Mouse (Mus musculus) CD8-positive naive resting alpha-beta T cell, adult 57 days (primary cell): ENCODE data around the gene Tarbp2. TPM values are rescaled to one million over a fixed set of nuclear protein-coding genes. Genes with fewer than 3 reads are reported as not detected.

Experiments
- total RNA-seq: library from RNA; stranded (reverse); gene quantifications from one replicate; pipeline ENCODE4 v1.2.4, GENCODE M21; 2023

The Tarbp2 gene
- total RNA-seq: 54.4 TPM

DNA sequence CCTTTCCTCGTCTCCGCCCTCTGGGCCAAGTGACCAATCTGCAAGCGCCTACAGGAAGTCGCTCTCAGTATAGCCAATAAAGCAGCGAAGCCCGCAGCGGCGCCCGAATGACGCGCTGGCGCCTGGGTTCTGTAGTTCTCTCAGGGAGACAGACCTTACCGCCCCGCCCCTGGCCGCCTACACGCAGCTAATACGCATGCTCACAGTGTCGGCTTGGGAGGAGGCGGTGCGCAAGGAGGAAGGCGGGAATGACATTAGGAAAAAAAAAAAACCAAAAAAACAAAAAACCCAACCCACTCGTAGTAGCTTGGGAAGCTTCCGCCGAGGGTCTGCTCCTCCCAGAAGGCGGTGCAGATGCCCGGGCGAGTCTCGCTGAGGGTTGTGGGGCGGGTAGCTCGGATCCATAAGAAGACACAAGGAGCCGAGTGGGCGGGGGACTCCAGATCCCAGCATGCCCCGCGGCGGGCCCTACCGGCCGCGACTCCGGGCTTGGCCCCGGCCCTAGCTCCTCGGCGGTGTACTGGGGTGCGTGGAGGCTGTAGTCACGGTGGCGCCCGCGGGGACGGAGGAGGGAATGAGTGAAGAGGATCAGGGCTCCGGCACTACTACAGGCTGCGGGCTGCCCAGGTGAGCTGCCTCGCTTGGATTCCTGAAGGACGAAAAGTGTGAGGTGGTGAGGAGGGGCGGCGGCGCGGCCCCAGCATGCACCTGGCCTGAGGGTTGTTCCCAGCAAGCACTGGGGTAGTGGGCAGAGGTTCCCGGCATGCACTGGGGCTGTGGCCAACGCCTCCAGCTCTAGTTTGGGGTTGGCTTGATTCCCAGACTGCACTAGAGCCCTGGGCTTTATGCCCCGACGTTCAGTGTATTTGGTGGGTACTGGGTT lies at the start of gene Tarbp2:
Gene Tarbp2, plus strand, starts transcription at position 217 of the 883 bp plus-strand sequence.

GRCm38 (mm10) chr15:102470183-102470604 lies 47.8 kb upstream of the Tarbp2 start, which contains the start of gene Pcbp2:
Pcbp2 (plus strand) TSS chr15:102470539.

DNA sequence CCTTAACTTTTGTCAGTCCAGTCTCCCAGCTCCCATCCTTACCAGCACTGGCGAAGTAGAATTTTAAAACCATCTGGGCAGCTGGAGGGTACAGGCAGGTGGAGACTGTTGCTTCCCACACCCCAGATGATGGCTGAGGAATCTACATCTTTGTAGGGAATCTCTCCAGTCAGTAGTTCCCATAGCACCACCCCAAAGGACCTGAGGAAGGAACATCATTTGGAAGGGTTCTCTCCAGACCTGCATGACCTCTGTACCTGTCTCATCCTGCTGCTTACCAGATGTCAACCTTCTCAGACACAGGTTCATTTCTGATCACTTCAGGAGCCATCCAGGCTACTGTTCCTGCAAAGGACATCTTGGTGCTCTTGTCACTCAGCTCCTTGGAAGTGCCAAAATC lies 14.5 kb upstream of the Tarbp2 start, which contains the start of gene Gm10337:
Gene Gm10337, plus strand, starts transcription at position 276 of the 400 bp plus-strand sequence.

GRCm38 (mm10) chr15:102516728-102517404 lies 1.1 kb upstream of the Tarbp2 start, which contains the start of gene Map3k12:
Map3k12 (minus strand) TSS chr15:102517064.

GRCm38 (mm10) chr15:102524892-102525485 lies 7.0 kb downstream of the Tarbp2 start, which contains the start of gene Npff:
Npff (minus strand) TSS chr15:102524942.

Other genes starting within 250 kb of the Tarbp2 start
- gene Gm9918, start 247.6 kb upstream of the Tarbp2 start, total RNA-seq: not detected
- 27.1 TPM for gene Mfsd5, start 238.7 kb upstream of the Tarbp2 start, total RNA-seq
- 2.3 TPM for gene Espl1, start 221.9 kb upstream of the Tarbp2 start, total RNA-seq
- gene Pfdn5, start 192.1 kb upstream of the Tarbp2 start, total RNA-seq: 504 TPM
- gene Myg1, start 186.5 kb upstream of the Tarbp2 start, total RNA-seq: 63.5 TPM
- gene Aaas, start 167.4 kb upstream of the Tarbp2 start, total RNA-seq: 59.4 TPM
- gene Sp7, start 151.0 kb upstream of the Tarbp2 start, total RNA-seq: not detected
- 147 TPM for gene Sp1, start 112.0 kb upstream of the Tarbp2 start, total RNA-seq
- 0.34 TPM for gene Amhr2, start 72.8 kb upstream of the Tarbp2 start, total RNA-seq
- gene Prr13, start 59.2 kb upstream of the Tarbp2 start, total RNA-seq: 36.6 TPM
- 793 TPM for gene Pcbp2, start 47.7 kb upstream of the Tarbp2 start, total RNA-seq
- 32.0 TPM for gene Gm10337, start 14.5 kb upstream of the Tarbp2 start, total RNA-seq
- 5.2 TPM for gene Map3k12, start 1.1 kb upstream of the Tarbp2 start, total RNA-seq
- 16.7 TPM for gene Npff, start 6.8 kb downstream of the Tarbp2 start, total RNA-seq
- 1.7 TPM for gene Gm28047, start 106.9 kb downstream of the Tarbp2 start, total RNA-seq
- 114 TPM for gene Atf7, start 107.3 kb downstream of the Tarbp2 start, total RNA-seq
- 8.5 TPM for gene Atp5g2, start 154.2 kb downstream of the Tarbp2 start, total RNA-seq
- gene Calcoco1, start 204.0 kb downstream of the Tarbp2 start, total RNA-seq: 50.7 TPM